Mouse (Mus musculus): ENCODE results near the gene Fahd2a. TPM values are rescaled to one million over a fixed set of nuclear protein-coding genes. Genes with fewer than 3 reads are reported as not detected.

Gene Fahd2a
- polyA plus RNA-seq, 1 experiment from 2014 or later: 35.1 TPM

- no peaks in the 10 kb centered on the region for H3K4me1 ChIP-seq (replicated peaks; ENCODE audit: control insufficient read depth, insufficient read depth, low read length)
- H3K36me3 ChIP-seq (replicated peaks; ENCODE audit: control insufficient read depth, insufficient read depth): peaks cover 64% of the 10 kb centered on the region
- no peak for ATAC-seq (ENCODE audit: low FRiP score)
- H3K9me3 ChIP-seq (ENCODE audit: control insufficient read depth, low read length): no peaks in the 10 kb centered on the region
- DNase-seq (ENCODE audit: low spot score): no peak
- no peak overlapping the region for H3K4me3 ChIP-seq (replicated peaks; ENCODE audit: low read length)
- H3K27ac ChIP-seq: no peak overlapping the region
- no peak overlapping the region for H3K9ac ChIP-seq
- no peaks in the 10 kb centered on the region for H3K27me3 ChIP-seq (ENCODE audit: control insufficient read depth, insufficient read depth, low read length)
- H3K4me2 ChIP-seq (replicated peaks): no peak overlapping the region
- WGBS: 95% methylated on average over 5 of the region's 5 CpGs
Measured at GRCm38 (mm10) chr2:127437697-127438096, 6.7 kb downstream of the Fahd2a start.

GRCm38 (mm10) chr2:127435554-127435953 is 8.8 kb downstream of the Fahd2a start:
- Histone ChIP-seq H3K9me3 (ENCODE audit: control insufficient read depth, low read length) (no peaks in the 10 kb centered on the region), H3K4me1 (replicated peaks; ENCODE audit: control insufficient read depth, insufficient read depth, low read length) (no peaks in the 10 kb centered on the region), H3K36me3 (replicated peaks; ENCODE audit: control insufficient read depth, insufficient read depth) (peaks cover 49% of the 10 kb centered on the region), H3K4me3 (replicated peaks; ENCODE audit: low read length) (no peak overlapping the region), H3K4me2 (replicated peaks) (no peak overlapping the region), H3K27me3 (ENCODE audit: control insufficient read depth, insufficient read depth, low read length) (no peaks in the 10 kb centered on the region), H3K27ac (no peak overlapping the region), H3K9ac (no peak overlapping the region)
- WGBS: 96% methylated on average over 2 of the region's 2 CpGs
- DNase-seq (ENCODE audit: low spot score): no peak
- no peak for ATAC-seq (ENCODE audit: low FRiP score)

GRCm38 (mm10) chr2:127435135-127435534 is 9.2 kb downstream of the Fahd2a start:
- DNase-seq (ENCODE audit: low spot score) (no peak), ATAC-seq (ENCODE audit: low FRiP score) (no peak)
- H3K27ac ChIP-seq: no peak overlapping the region
- 35% methylated on average over 2 of the region's 2 CpGs for WGBS
- H3K9me3 ChIP-seq (ENCODE audit: control insufficient read depth, low read length): no peaks in the 10 kb centered on the region
- no peaks in the 10 kb centered on the region for H3K27me3 ChIP-seq (ENCODE audit: control insufficient read depth, insufficient read depth, low read length)
- no peak overlapping the region for H3K9ac ChIP-seq
- H3K4me3 ChIP-seq (replicated peaks; ENCODE audit: low read length): no peak overlapping the region
- H3K36me3 ChIP-seq (replicated peaks; ENCODE audit: control insufficient read depth, insufficient read depth): peaks cover 46% of the 10 kb centered on the region
- no peak overlapping the region for H3K4me2 ChIP-seq (replicated peaks)
- no peaks in the 10 kb centered on the region for H3K4me1 ChIP-seq (replicated peaks; ENCODE audit: control insufficient read depth, insufficient read depth, low read length)

- ATAC-seq (ENCODE audit: low FRiP score): no peak
- no peak overlapping the region for H3K9ac ChIP-seq
- no peak for DNase-seq (ENCODE audit: low spot score)
Measured at GRCm38 (mm10) chr2:127433487-127434295, 10.7 kb downstream of the Fahd2a start.

GRCm38 (mm10) chr2:127430238-127430637 is 14.1 kb downstream of the Fahd2a start:
- 19% methylated on average over 3 of the region's 3 CpGs for WGBS
- H3K9me3 ChIP-seq (ENCODE audit: control insufficient read depth, low read length): no peaks in the 10 kb centered on the region

More at GRCm38 (mm10) chr2:127433487-127434295, 10.7 kb downstream of the Fahd2a start:
- Histone ChIP-seq H3K27me3 (ENCODE audit: control insufficient read depth, insufficient read depth, low read length) (no peaks in the 10 kb centered on the region), H3K4me3 (replicated peaks; ENCODE audit: low read length) (no peak overlapping the region), H3K9me3 (ENCODE audit: control insufficient read depth, low read length) (no peaks in the 10 kb centered on the region), H3K4me2 (replicated peaks) (no peak overlapping the region), H3K4me1 (replicated peaks; ENCODE audit: control insufficient read depth, insufficient read depth, low read length) (no peaks in the 10 kb centered on the region), H3K27ac (no peak overlapping the region), H3K36me3 (replicated peaks; ENCODE audit: control insufficient read depth, insufficient read depth) (peaks cover 36% of the 10 kb centered on the region)
- WGBS: 82% methylated on average over 9 of the region's 9 CpGs

GRCm38 (mm10) chr2:127424977-127425376 is 19.4 kb downstream of the Fahd2a start, which contains the start of gene Gpat2:
Gene Gpat2 (plus strand): TSS chr2:127425199.
- ATAC-seq (ENCODE audit: low FRiP score): no peak
- no peak within 1 kb of the TSS for H3K4me2 ChIP-seq (replicated peaks)
- no peak within 1 kb of the TSS for H3K4me3 ChIP-seq (replicated peaks; ENCODE audit: low read length)
- H3K9ac ChIP-seq: no peak within 1 kb of the TSS
- no peak for DNase-seq (ENCODE audit: low spot score)
- WGBS: 88% methylated on average over 17 of the region's 17 CpGs
- no peaks in the 10 kb centered on the region for H3K27me3 ChIP-seq (ENCODE audit: control insufficient read depth, insufficient read depth, low read length)
- H3K36me3 ChIP-seq (replicated peaks; ENCODE audit: control insufficient read depth, insufficient read depth): no peaks in the 10 kb centered on the region
- no peaks in the 10 kb centered on the region for H3K4me1 ChIP-seq (replicated peaks; ENCODE audit: control insufficient read depth, insufficient read depth, low read length)
- no peak within 1 kb of the TSS for H3K27ac ChIP-seq
- H3K9me3 ChIP-seq (ENCODE audit: control insufficient read depth, low read length): no peaks in the 10 kb centered on the region

More at GRCm38 (mm10) chr2:127430238-127430637, 14.1 kb downstream of the Fahd2a start:
- H3K27ac ChIP-seq: no peak overlapping the region
- peak; percentile 73 for DNase-seq (ENCODE audit: low spot score)
- no peak overlapping the region for H3K4me2 ChIP-seq (replicated peaks)
- no peaks in the 10 kb centered on the region for H3K27me3 ChIP-seq (ENCODE audit: control insufficient read depth, insufficient read depth, low read length)
- ATAC-seq (ENCODE audit: low FRiP score): no peak
- no peak overlapping the region for H3K9ac ChIP-seq
- H3K4me3 ChIP-seq (replicated peaks; ENCODE audit: low read length): no peak overlapping the region
- peaks cover 12% of the 10 kb centered on the region; the same call in 1 of the 2 replicates for H3K36me3 ChIP-seq (replicated peaks; ENCODE audit: control insufficient read depth, insufficient read depth)
- no peaks in the 10 kb centered on the region for H3K4me1 ChIP-seq (replicated peaks; ENCODE audit: control insufficient read depth, insufficient read depth, low read length)

- Histone ChIP-seq H3K27me3 (ENCODE audit: control insufficient read depth, insufficient read depth, low read length) (no peaks in the 10 kb centered on the region), H3K4me1 (replicated peaks; ENCODE audit: control insufficient read depth, insufficient read depth, low read length) (no peaks in the 10 kb centered on the region), H3K9me3 (ENCODE audit: control insufficient read depth, low read length) (no peaks in the 10 kb centered on the region), H3K4me3 (replicated peaks; ENCODE audit: low read length) (no peak overlapping the region), H3K27ac (no peak overlapping the region), H3K36me3 (replicated peaks; ENCODE audit: control insufficient read depth, insufficient read depth) (no peaks in the 10 kb centered on the region), H3K9ac (no peak overlapping the region), H3K4me2 (replicated peaks) (no peak overlapping the region)
- DNase-seq (ENCODE audit: low spot score) (no peak), ATAC-seq (ENCODE audit: low FRiP score) (no peak)
- 74% methylated on average over 10 of the region's 10 CpGs for WGBS
Measured at GRCm38 (mm10) chr2:127418266-127418970, 25.9 kb downstream of the Fahd2a start.

- no peaks in the 10 kb centered on the region for H3K9me3 ChIP-seq (ENCODE audit: control insufficient read depth, low read length)
- no peak overlapping the region for H3K9ac ChIP-seq
- no peaks in the 10 kb centered on the region for H3K36me3 ChIP-seq (replicated peaks; ENCODE audit: control insufficient read depth, insufficient read depth)
- ATAC-seq (ENCODE audit: low FRiP score) (no peak), DNase-seq (ENCODE audit: low spot score) (no peak)
- no peak overlapping the region for H3K27ac ChIP-seq
- no peak overlapping the region for H3K4me3 ChIP-seq (replicated peaks; ENCODE audit: low read length)
- H3K4me2 ChIP-seq (replicated peaks): no peak overlapping the region
- no peaks in the 10 kb centered on the region for H3K27me3 ChIP-seq (ENCODE audit: control insufficient read depth, insufficient read depth, low read length)
- no peaks in the 10 kb centered on the region for H3K4me1 ChIP-seq (replicated peaks; ENCODE audit: control insufficient read depth, insufficient read depth, low read length)
- 61% methylated on average over 3 of the region's 3 CpGs for WGBS
Measured at GRCm38 (mm10) chr2:127416706-127417105, 27.7 kb downstream of the Fahd2a start.

GRCm38 (mm10) chr2:127415806-127416205 is 28.6 kb downstream of the Fahd2a start:
- ATAC-seq (ENCODE audit: low FRiP score): no peak
- H3K27me3 ChIP-seq (ENCODE audit: control insufficient read depth, insufficient read depth, low read length): no peaks in the 10 kb centered on the region
- 76% methylated on average over 10 of the region's 10 CpGs for WGBS

More at GRCm38 (mm10) chr2:127415806-127416205, 28.6 kb downstream of the Fahd2a start:
- Histone ChIP-seq H3K36me3 (replicated peaks; ENCODE audit: control insufficient read depth, insufficient read depth) (no peaks in the 10 kb centered on the region), H3K27ac (no peak overlapping the region), H3K4me1 (replicated peaks; ENCODE audit: control insufficient read depth, insufficient read depth, low read length) (no peaks in the 10 kb centered on the region), H3K4me2 (replicated peaks) (no peak overlapping the region), H3K9ac (no peak overlapping the region), H3K9me3 (ENCODE audit: control insufficient read depth, low read length) (no peaks in the 10 kb centered on the region), H3K4me3 (replicated peaks; ENCODE audit: low read length) (no peak overlapping the region)
- DNase-seq (ENCODE audit: low spot score): no peak

Measured in hindbrain, embryonic 14.5 days (tissue).